Mouse (Mus musculus): Measurements from ENCODE around the gene Slc4a3. TPM values are rescaled to one million over a fixed set of nuclear protein-coding genes. Genes with fewer than 3 reads are reported as not detected.

Gene Slc4a3
- polyA plus RNA-seq, 2 experiments from 2014 or later = 0.07 TPM; not detected in 1

- no peak for ATAC-seq
Observed at GRCm38 (mm10) chr1:75561221-75561897, 15.3 kb downstream of the Slc4a3 start.

GRCm38 (mm10) chr1:75561898-75562238, 15.8 kb downstream of the Slc4a3 start:
- ATAC-seq = no peak

GRCm38 (mm10) chr1:75564102-75564501, 18.0 kb downstream of the Slc4a3 start:
- ATAC-seq = no peak

- ATAC-seq = no peak
Observed at GRCm38 (mm10) chr1:75564916-75565315, 18.9 kb downstream of the Slc4a3 start.

- ATAC-seq = no peak
Observed at GRCm38 (mm10) chr1:75565616-75566015, 19.6 kb downstream of the Slc4a3 start.

GRCm38 (mm10) chr1:75570403-75570802, 24.3 kb downstream of the Slc4a3 start:
- ATAC-seq = no peak

GRCm38 (mm10) chr1:75572776-75573175, 26.7 kb downstream of the Slc4a3 start:
- no peak for ATAC-seq

GRCm38 (mm10) chr1:75573715-75574114, 27.6 kb downstream of the Slc4a3 start:
- no peak for ATAC-seq

- no peak for ATAC-seq
Observed at GRCm38 (mm10) chr1:75574476-75575310, 28.6 kb downstream of the Slc4a3 start.

- ATAC-seq = no peak
Observed at GRCm38 (mm10) chr1:75581936-75582624, 36.0 kb downstream of the Slc4a3 start.

- no peak for ATAC-seq
Observed at GRCm38 (mm10) chr1:75582625-75582956, 36.5 kb downstream of the Slc4a3 start.

- ATAC-seq = no peak
Observed at GRCm38 (mm10) chr1:75583034-75583433, 37.0 kb downstream of the Slc4a3 start.

- ATAC-seq = no peak
Observed at GRCm38 (mm10) chr1:75586791-75587190, 40.7 kb downstream of the Slc4a3 start.

GRCm38 (mm10) chr1:75587738-75588719, 42.0 kb downstream of the Slc4a3 start:
- no peak for ATAC-seq

GRCm38 (mm10) chr1:75588874-75589273, 42.8 kb downstream of the Slc4a3 start:
- ATAC-seq = no peak

- ATAC-seq = no peak
Observed at GRCm38 (mm10) chr1:75589983-75590382, 43.9 kb downstream of the Slc4a3 start.

- ATAC-seq = no peak
Observed at GRCm38 (mm10) chr1:75593956-75594355, 47.9 kb downstream of the Slc4a3 start.

GRCm38 (mm10) chr1:75594836-75595235, 48.8 kb downstream of the Slc4a3 start:
- ATAC-seq = no peak

- no peak for ATAC-seq
Observed at GRCm38 (mm10) chr1:75595930-75596329, 49.9 kb downstream of the Slc4a3 start.

GRCm38 (mm10) chr1:75596906-75597305, 50.8 kb downstream of the Slc4a3 start:
- no peak for ATAC-seq

GRCm38 (mm10) chr1:75597622-75598021, 51.6 kb downstream of the Slc4a3 start:
- no peak for ATAC-seq

- no peak for ATAC-seq
Observed at GRCm38 (mm10) chr1:75601738-75602137, 55.7 kb downstream of the Slc4a3 start.

Data from activated CD4-positive, CD25-positive, alpha-beta regulatory T cell, adult 4 months (primary cell).